Mouse (Mus musculus) embryonic facial prominence, embryonic 13.5 days (tissue): ENCODE measurements around the gene Phkg2. TPM values are rescaled to one million over a fixed set of nuclear protein-coding genes. Genes with fewer than 3 reads are reported as not detected.
"Not testable (repeated sequence)": the region's sequence is repeated elsewhere in the genome, so short reads cannot be mapped to it uniquely, and the experiment has no call there.

ENCODE experiments used
- ATAC-seq: fragments of 200-750 bp; cut with Nextera tagmentation; 2 replicates; pipeline ENCODE4 v1.8.0; 2017; ENCODE audit warnings: low read depth; ENCODE audit not compliant: insufficient number of reproducible peaks, insufficient read depth, low FRiP score, low TSS enrichment
- H3K27ac ChIP-seq: fragments of 300-500 bp; sonication (generic); 2 replicates; pipeline ENCODE4 v1.5.1; 2015; ENCODE audit warnings: moderate library complexity, mild to moderate bottlenecking, inconsistent platforms
- H3K27me3 ChIP-seq: fragments of 300-500 bp; sonication (generic); 2 replicates; pipeline ENCODE4 v1.6.1; 2015; ENCODE audit warnings: mild to moderate bottlenecking, inconsistent platforms
- H3K36me3 ChIP-seq: fragments of 300-500 bp; sonication (generic); 2 replicates; pipeline ENCODE4 v1.6.1; 2015; ENCODE audit warnings: mild to moderate bottlenecking, inconsistent platforms
- H3K4me1 ChIP-seq: fragments of 300-500 bp; sonication (generic); 2 replicates; pipeline ENCODE4 v1.6.1; 2015; ENCODE audit warnings: inconsistent platforms
- H3K4me2 ChIP-seq: fragments of 300-500 bp; sonication (generic); 2 replicates; pipeline ENCODE4 v1.6.1; 2015; ENCODE audit warnings: moderate library complexity, mild to moderate bottlenecking, inconsistent platforms
- H3K4me3 ChIP-seq: fragments of 300-500 bp; sonication (generic); 2 replicates; pipeline ENCODE4 v1.5.1; 2015; ENCODE audit warnings: mild to moderate bottlenecking, inconsistent platforms
- H3K9ac ChIP-seq: fragments of 300-500 bp; sonication (generic); 2 replicates; pipeline ENCODE4 v1.6.1; 2015; ENCODE audit warnings: mild to moderate bottlenecking, inconsistent platforms
- H3K9me3 ChIP-seq: fragments of 300-500 bp; sonication (generic); 2 replicates; pipeline ENCODE4 v1.6.1; 2016; ENCODE audit warnings: inconsistent platforms
- WGBS: fragments of 180-500 bp; shearing (Covaris S2); methylation state at CpG from one replicate; pipeline ENCODE4 v1.1.7; 2015; ENCODE audit warnings: mixed read lengths; 5-methylcytosine and 5-hydroxymethylcytosine counted together
- polyA plus RNA-seq: library from polyadenylated mRNA; unstranded; fragments of >200 nt; fragmentation: Nextera tagmentation; extraction: Ambion mirVana; gene quantifications from 2 replicates; pipeline ENCODE4 v1.2.1, GENCODE M21; 2015

Phkg2 gene
- polyA plus RNA-seq, 1 experiment from 2014 or later, result 40.6 TPM

GRCm38 (mm10) chr7:127607150-127607549 is 34.0 kb downstream of the Phkg2 start:
- Histone ChIP-seq H3K9me3 (no peaks in the 10 kb centered on the region), H3K27me3 (no peaks in the 10 kb centered on the region), H3K9ac (no peak overlapping the region), H3K36me3 (peaks cover 90% of the 10 kb centered on the region), H3K4me3 (no peak overlapping the region), H3K4me2 (no peak overlapping the region), H3K4me1 (no peaks in the 10 kb centered on the region), H3K27ac (no peak overlapping the region)
- 88% methylated on average over 6 of the region's 6 CpGs for WGBS
- ATAC-seq, result no peak

GRCm38 (mm10) chr7:127611011-127611410 is 37.9 kb downstream of the Phkg2 start:
- Histone ChIP-seq H3K9ac (no peak overlapping the region), H3K27ac (no peak overlapping the region), H3K4me1 (peaks cover 9% of the 10 kb centered on the region), H3K27me3 (no peaks in the 10 kb centered on the region), H3K9me3 (no peaks in the 10 kb centered on the region), H3K4me3 (no peak overlapping the region), H3K36me3 (peaks cover 67% of the 10 kb centered on the region), H3K4me2 (no peak overlapping the region)
- ATAC-seq, result no peak
- WGBS, result 97% methylated on average over 29 of the region's 29 CpGs

- Histone ChIP-seq H3K9me3 (no peaks in the 10 kb centered on the region), H3K9ac (no peak overlapping the region), H3K4me1 (peaks cover 14% of the 10 kb centered on the region), H3K4me2 (no peak overlapping the region), H3K36me3 (peaks cover 63% of the 10 kb centered on the region), H3K27ac (no peak overlapping the region), H3K27me3 (no peaks in the 10 kb centered on the region), H3K4me3 (no peak overlapping the region)
- 96% methylated on average over 26 of the region's 26 CpGs for WGBS
- ATAC-seq, result no peak
Measured at GRCm38 (mm10) chr7:127611561-127611960, 38.4 kb downstream of the Phkg2 start.

GRCm38 (mm10) chr7:127613501-127613900 is 40.4 kb downstream of the Phkg2 start:
- no peak for ATAC-seq
- Histone ChIP-seq H3K27me3 (no peaks in the 10 kb centered on the region), H3K4me3 (peak overlapping the region; percentile 100), H3K4me1 (peaks cover 14% of the 10 kb centered on the region), H3K27ac (no peak overlapping the region), H3K9ac (peak overlapping the region; percentile 94), H3K9me3 (no peaks in the 10 kb centered on the region), H3K4me2 (peak overlapping the region; percentile 86), H3K36me3 (peaks cover 44% of the 10 kb centered on the region)
- WGBS, result 86% methylated on average over 8 of the region's 8 CpGs

GRCm38 (mm10) chr7:127614091-127614490 is 41.0 kb downstream of the Phkg2 start:
- H3K9me3 ChIP-seq, result no peaks in the 10 kb centered on the region
- H3K4me3 ChIP-seq, result peak overlapping the region; percentile 100
- H3K36me3 ChIP-seq, result peaks cover 38% of the 10 kb centered on the region

GRCm38 (mm10) chr7:127614511-127614890 is 41.4 kb downstream of the Phkg2 start:
- peak overlapping the region; percentile 86 for H3K4me2 ChIP-seq
- no peaks in the 10 kb centered on the region for H3K27me3 ChIP-seq
- H3K36me3 ChIP-seq, result peaks cover 34% of the 10 kb centered on the region
- 5% methylated on average over 41 of the region's 44 CpGs for WGBS
- H3K4me3 ChIP-seq, result peak overlapping the region; percentile 100
- ATAC-seq, result 0 out of 2 replicates have a peak, but pooled peaks have one; percentile 12
- peak overlapping the region; percentile 94 for H3K9ac ChIP-seq
- H3K27ac ChIP-seq, result peak overlapping the region; percentile 85
- H3K4me1 ChIP-seq, result peaks cover 14% of the 10 kb centered on the region
- no peaks in the 10 kb centered on the region for H3K9me3 ChIP-seq

More at GRCm38 (mm10) chr7:127614091-127614490, 41.0 kb downstream of the Phkg2 start:
- Histone ChIP-seq H3K27ac (peak overlapping the region; percentile 85), H3K27me3 (no peaks in the 10 kb centered on the region), H3K4me2 (peak overlapping the region; percentile 86), H3K9ac (peak overlapping the region; percentile 94), H3K4me1 (peaks cover 14% of the 10 kb centered on the region)
- ATAC-seq, result no peak
- WGBS, result 16% methylated on average over 8 of the region's 8 CpGs

GRCm38 (mm10) chr7:127614891-127615843 is 42.0 kb downstream of the Phkg2 start, which contains the start of gene Zfp629:
Zfp629 (minus strand) TSS chr7:127615797.
- H3K4me1 ChIP-seq, result peaks cover 14% of the 10 kb centered on the region
- no peaks in the 10 kb centered on the region for H3K27me3 ChIP-seq
- peak within 1 kb of the TSS; percentile 94 for H3K9ac ChIP-seq
- H3K36me3 ChIP-seq, result peaks cover 27% of the 10 kb centered on the region
- peak; percentile 83 for ATAC-seq
- 1% methylated on average over 50 of the region's 50 CpGs for whole genome bisulfite sequencing
- no peaks in the 10 kb centered on the region for H3K9me3 ChIP-seq
- peak within 1 kb of the TSS; percentile 86 for H3K4me2 ChIP-seq
- H3K4me3 ChIP-seq, result peak within 1 kb of the TSS; percentile 100
- H3K27ac ChIP-seq, result peak within 1 kb of the TSS; percentile 85

GRCm38 (mm10) chr7:127616336-127616735 is 43.2 kb downstream of the Phkg2 start:
- WGBS, result 60% methylated on average over 1 of the region's 1 CpGs
- H3K36me3 ChIP-seq, result peaks cover 16% of the 10 kb centered on the region
- no peak overlapping the region for H3K4me3 ChIP-seq
- peak overlapping the region; percentile 86; the same call in 1 of the 2 replicates for H3K4me2 ChIP-seq
- no peak for ATAC-seq
- no peak overlapping the region for H3K9ac ChIP-seq
- no peaks in the 10 kb centered on the region for H3K9me3 ChIP-seq
- no peaks in the 10 kb centered on the region for H3K27me3 ChIP-seq
- H3K4me1 ChIP-seq, result peaks cover 14% of the 10 kb centered on the region
- no peak overlapping the region for H3K27ac ChIP-seq

GRCm38 (mm10) chr7:127616881-127617280 is 43.7 kb downstream of the Phkg2 start:
- no peak overlapping the region for H3K4me2 ChIP-seq
- H3K36me3 ChIP-seq, result peaks cover 10% of the 10 kb centered on the region
- H3K9ac ChIP-seq, result no peak overlapping the region
- H3K9me3 ChIP-seq, result no peaks in the 10 kb centered on the region
- no peaks in the 10 kb centered on the region for H3K27me3 ChIP-seq
- H3K4me1 ChIP-seq, result peaks cover 14% of the 10 kb centered on the region
- 87% methylated on average over 1 of the region's 1 CpGs for WGBS
- ATAC-seq, result no peak
- H3K4me3 ChIP-seq, result no peak overlapping the region
- no peak overlapping the region for H3K27ac ChIP-seq

- WGBS, result 35% methylated on average over 2 of the region's 2 CpGs
- Histone ChIP-seq H3K9ac (no peak overlapping the region), H3K9me3 (no peaks in the 10 kb centered on the region), H3K36me3 (no peaks in the 10 kb centered on the region), H3K4me3 (no peak overlapping the region), H3K4me1 (peaks cover 14% of the 10 kb centered on the region), H3K27ac (no peak overlapping the region), H3K4me2 (no peak overlapping the region), H3K27me3 (no peaks in the 10 kb centered on the region)
- no peak for ATAC-seq
Measured at GRCm38 (mm10) chr7:127617962-127618361, 44.8 kb downstream of the Phkg2 start.

- not testable (repeated sequence) for H3K9me3 ChIP-seq, H3K27ac ChIP-seq, H3K4me2 ChIP-seq, H3K27me3 ChIP-seq, H3K4me3 ChIP-seq, ATAC-seq, H3K36me3 ChIP-seq, H3K9ac ChIP-seq
- WGBS, result 94% methylated on average over 7 of the region's 8 CpGs
- peaks cover 14% of the 10 kb centered on the region for H3K4me1 ChIP-seq
Measured at GRCm38 (mm10) chr7:127618402-127618801, 45.3 kb downstream of the Phkg2 start.

GRCm38 (mm10) chr7:127626039-127626438 is 52.9 kb downstream of the Phkg2 start:
- H3K9ac ChIP-seq, result no peak overlapping the region
- 94% methylated on average over 7 of the region's 7 CpGs for WGBS
- H3K4me1 ChIP-seq, result no peaks in the 10 kb centered on the region
- H3K4me3 ChIP-seq, result no peak overlapping the region
- no peak overlapping the region for H3K4me2 ChIP-seq
- no peaks in the 10 kb centered on the region for H3K36me3 ChIP-seq
- H3K27me3 ChIP-seq, result no peaks in the 10 kb centered on the region
- no peaks in the 10 kb centered on the region for H3K9me3 ChIP-seq
- no peak overlapping the region for H3K27ac ChIP-seq
- ATAC-seq, result no peak
